Mouse (Mus musculus): ENCODE measurements around the gene Vsig10l. TPM values are rescaled to one million over a fixed set of nuclear protein-coding genes. Genes with fewer than 3 reads are reported as not detected.

The Vsig10l gene
- polyA plus RNA-seq (2015; fragmentation: Nextera tagmentation; extraction: Ambion mirVana), result 0.58 and 0.85 TPM in 2 replicates

DNA sequence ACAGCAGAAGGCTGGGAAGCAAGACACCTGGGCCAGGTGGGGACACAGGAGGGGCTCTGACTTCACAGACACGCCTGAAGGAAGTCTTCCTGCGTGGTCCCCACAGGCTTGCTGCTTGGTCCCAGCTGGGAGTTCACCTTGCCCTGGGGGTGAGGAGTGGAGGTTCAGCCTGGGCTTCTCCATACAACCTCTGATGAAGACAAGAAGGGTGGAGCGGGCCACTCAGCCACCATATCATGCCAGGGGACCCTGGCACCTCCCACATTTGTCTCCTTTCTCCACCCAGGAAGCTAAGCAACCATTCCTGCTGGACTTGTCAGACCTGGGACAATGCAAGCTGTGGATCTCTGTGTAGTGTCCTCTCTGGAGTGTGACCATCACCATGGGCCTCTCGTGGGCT is at the start of gene Vsig10l:
Vsig10l (plus strand) TSS at position 301 of the 400 bp plus-strand sequence.
- ATAC-seq (ENCODE audit: low read depth), result no peak
- no peak for DNase-seq
- 64% methylated on average over 4 of the region's 4 CpGs for WGBS (ENCODE audit: insufficient replicate concordance)

DNA sequence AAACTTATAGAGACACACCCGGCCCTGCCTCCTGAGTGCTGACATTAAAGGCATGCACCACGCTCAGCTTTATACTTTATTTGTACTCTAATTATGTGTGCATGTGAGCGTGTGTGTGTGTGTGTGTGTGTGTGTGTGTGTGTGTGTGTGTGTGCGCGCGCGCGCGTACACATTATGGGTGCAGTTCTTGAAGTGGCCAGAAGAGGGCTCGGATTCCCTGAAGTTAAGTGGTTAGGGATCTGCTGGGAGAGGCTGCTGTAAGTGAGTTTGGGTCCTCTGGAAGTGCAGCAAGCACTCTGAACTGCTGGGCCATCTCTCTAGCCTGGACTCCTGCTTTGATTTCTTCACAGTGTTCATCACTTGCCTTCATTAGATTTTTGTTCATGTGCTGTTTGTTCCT is 45.7 kb upstream of the Vsig10l start:
- Histone ChIP-seq H3K9ac (no peak overlapping the region), H3K4me1 (replicated peaks) (no peaks in the 10 kb centered on the region), H3K27me3 (no peaks in the 10 kb centered on the region), H3K4me3 (replicated peaks) (no peak overlapping the region), H3K36me3 (no peaks in the 10 kb centered on the region), H3K9me3 (replicated peaks) (no peaks in the 10 kb centered on the region), H3K27ac (no peak overlapping the region), H3K4me2 (no peak overlapping the region)
- no peak for DNase-seq
- WGBS (ENCODE audit: insufficient replicate concordance), result 75% methylated on average over 10 of the region's 10 CpGs
- ATAC-seq (ENCODE audit: low read depth), result no peak

More for the DNA sequence above, at the start of gene Vsig10l:
- H3K9ac ChIP-seq, result no peak within 1 kb of the TSS
- peaks cover under 1% of the 10 kb centered on the region; the same call in 1 of the 2 replicates for H3K36me3 ChIP-seq
- no peaks in the 10 kb centered on the region for H3K9me3 ChIP-seq (replicated peaks)
- no peak within 1 kb of the TSS for H3K4me3 ChIP-seq (replicated peaks)
- H3K4me1 ChIP-seq (replicated peaks), result peaks cover 22% of the 10 kb centered on the region
- no peak within 1 kb of the TSS for H3K4me2 ChIP-seq
- peaks cover 18% of the 10 kb centered on the region for H3K27me3 ChIP-seq
- no peak within 1 kb of the TSS for H3K27ac ChIP-seq

DNA sequence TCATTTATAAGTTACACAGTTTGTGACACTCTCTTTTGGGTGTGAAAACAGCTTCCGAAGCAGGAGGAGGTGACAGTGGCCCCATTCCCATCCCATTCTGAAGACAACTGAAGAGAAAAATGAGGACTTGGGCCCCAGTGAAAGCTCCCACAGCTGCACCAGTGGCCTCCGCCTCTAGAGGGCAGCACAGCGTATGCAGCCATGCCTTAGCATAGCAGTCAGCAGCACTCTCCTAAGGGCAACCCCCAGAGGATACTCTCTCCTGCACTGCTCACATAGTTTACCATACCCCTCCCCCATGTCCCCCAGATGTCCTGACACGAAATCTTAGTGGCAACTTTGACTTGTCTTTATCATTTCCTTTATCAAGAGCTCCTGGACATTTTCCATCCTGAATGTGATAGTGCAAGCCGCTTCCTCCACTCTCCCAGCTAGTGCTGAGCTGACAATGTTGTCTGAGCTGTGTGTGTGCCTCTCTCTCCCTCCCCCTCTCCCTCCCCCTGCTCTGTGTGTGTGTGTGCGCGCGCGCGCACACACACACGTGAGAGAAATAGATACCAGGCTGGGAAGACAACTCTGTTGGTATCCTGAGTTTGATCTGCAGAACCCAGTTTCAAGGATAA is 39.8 kb upstream of the Vsig10l start:
- H3K4me1 ChIP-seq (replicated peaks), result peaks cover 6% of the 10 kb centered on the region
- H3K4me3 ChIP-seq (replicated peaks), result no peak overlapping the region
- H3K9ac ChIP-seq, result no peak overlapping the region
- no peaks in the 10 kb centered on the region for H3K27me3 ChIP-seq
- no peaks in the 10 kb centered on the region for H3K9me3 ChIP-seq (replicated peaks)
- WGBS (ENCODE audit: insufficient replicate concordance), result 15% methylated on average over 11 of the region's 11 CpGs
- no peaks in the 10 kb centered on the region for H3K36me3 ChIP-seq
- ATAC-seq (ENCODE audit: low read depth) (peak; percentile 86), DNase-seq (peak; percentile 54)
- H3K27ac ChIP-seq, result no peak overlapping the region
- peak overlapping the region; percentile 26; the same call in 1 of the 2 replicates for H3K4me2 ChIP-seq

DNA sequence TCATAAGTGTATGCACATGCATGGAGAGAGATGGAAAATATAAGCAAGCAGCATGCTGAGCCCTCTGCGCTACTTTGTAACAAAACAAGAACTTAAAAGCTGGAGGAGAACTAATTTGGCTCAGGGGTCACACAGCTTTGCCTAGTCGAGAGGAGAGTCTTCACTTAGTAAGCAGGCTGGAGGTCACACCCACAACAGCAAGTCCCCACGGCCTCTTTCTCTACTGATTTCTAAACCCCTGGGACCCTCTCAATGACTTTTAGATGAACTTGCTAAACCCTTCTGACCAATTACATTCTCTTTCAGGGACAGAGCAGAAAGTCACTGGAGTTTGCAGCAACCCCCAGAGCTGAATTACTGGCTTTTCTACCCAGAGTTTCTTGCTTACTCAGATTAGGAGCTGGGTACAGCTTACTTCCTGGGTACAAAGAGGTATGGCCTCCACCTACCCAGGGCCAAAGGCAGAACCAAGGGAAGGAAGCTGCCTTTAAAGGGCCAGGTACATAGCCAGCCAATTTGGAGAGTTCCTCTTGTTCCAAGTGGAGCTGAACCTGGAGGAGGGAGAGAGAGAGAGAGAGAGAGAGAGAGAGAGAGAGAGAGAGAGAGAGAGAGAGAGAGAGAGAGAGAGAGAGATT is 38.8 kb upstream of the Vsig10l start:
- no peaks in the 10 kb centered on the region for H3K36me3 ChIP-seq
- no peak for ATAC-seq (ENCODE audit: low read depth)
- H3K27ac ChIP-seq, result no peak overlapping the region
- no peaks in the 10 kb centered on the region for H3K9me3 ChIP-seq (replicated peaks)
- no peak for DNase-seq
- H3K4me3 ChIP-seq (replicated peaks), result no peak overlapping the region
- no peak overlapping the region for H3K4me2 ChIP-seq
- H3K27me3 ChIP-seq, result no peaks in the 10 kb centered on the region
- H3K4me1 ChIP-seq (replicated peaks), result peaks cover 6% of the 10 kb centered on the region
- 53% methylated on average over 3 of the region's 3 CpGs for WGBS (ENCODE audit: insufficient replicate concordance)
- H3K9ac ChIP-seq, result no peak overlapping the region

DNA sequence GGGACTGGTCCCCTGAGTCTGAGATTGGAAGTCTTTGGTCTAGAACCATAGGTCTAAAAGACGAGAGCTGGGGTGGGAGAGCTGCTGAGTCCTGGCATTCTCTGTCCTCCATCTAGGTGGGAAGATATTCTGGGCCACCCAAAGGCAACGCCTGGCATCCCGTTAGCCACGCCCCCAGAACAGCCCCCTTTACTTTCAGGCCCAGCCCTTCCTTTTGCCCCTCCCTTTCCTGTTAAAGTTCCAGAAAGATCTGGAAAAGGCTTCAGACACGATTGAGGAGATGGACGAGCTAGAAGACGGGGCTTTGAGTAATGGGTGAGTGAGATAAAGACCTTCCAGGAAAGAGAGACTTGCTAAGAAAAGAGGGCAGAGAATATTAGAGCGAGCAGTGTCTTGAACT is 35.5 kb upstream of the Vsig10l start, which contains the start of gene Lim2:
Lim2 (plus strand) TSS at position 265 of the 400 bp plus-strand sequence.
- Histone ChIP-seq H3K9ac (no peak within 1 kb of the TSS), H3K4me3 (replicated peaks) (no peak within 1 kb of the TSS), H3K36me3 (no peaks in the 10 kb centered on the region), H3K4me2 (no peak within 1 kb of the TSS), H3K9me3 (replicated peaks) (no peaks in the 10 kb centered on the region), H3K27me3 (no peaks in the 10 kb centered on the region), H3K27ac (no peak within 1 kb of the TSS), H3K4me1 (replicated peaks) (peaks cover 6% of the 10 kb centered on the region)
- DNase-seq, result no peak
- no peak for ATAC-seq (ENCODE audit: low read depth)
- WGBS (ENCODE audit: insufficient replicate concordance), result 45% methylated on average over 8 of the region's 8 CpGs

DNA sequence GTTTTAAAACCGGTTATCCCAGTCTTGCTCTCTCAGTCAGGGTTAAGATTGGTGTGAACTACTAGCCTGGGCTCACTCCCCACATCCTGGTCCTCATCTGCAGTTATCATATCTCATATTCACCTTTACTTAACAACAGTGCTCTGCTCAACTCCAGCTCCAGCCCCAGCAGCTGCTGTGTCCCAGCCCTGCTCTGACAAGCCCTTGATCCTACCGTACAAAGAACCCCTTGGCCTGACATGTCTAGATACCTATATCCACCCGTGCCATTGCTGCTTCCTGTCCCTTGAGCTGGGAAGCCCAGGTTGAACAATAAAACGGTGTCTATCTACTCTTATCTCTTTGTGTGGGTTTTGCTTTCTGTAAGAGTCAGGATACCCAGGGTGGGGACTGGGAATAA is 33.5 kb upstream of the Vsig10l start:
- no peak for ATAC-seq (ENCODE audit: low read depth)
- no peak overlapping the region for H3K4me3 ChIP-seq (replicated peaks)
- DNase-seq, result no peak
- H3K4me1 ChIP-seq (replicated peaks), result no peaks in the 10 kb centered on the region
- no peak overlapping the region for H3K4me2 ChIP-seq
- no peak overlapping the region for H3K27ac ChIP-seq
- WGBS (ENCODE audit: insufficient replicate concordance), result 34% methylated on average over 4 of the region's 4 CpGs
- H3K9ac ChIP-seq, result no peak overlapping the region
- no peaks in the 10 kb centered on the region for H3K27me3 ChIP-seq
- no peaks in the 10 kb centered on the region for H3K9me3 ChIP-seq (replicated peaks)
- H3K36me3 ChIP-seq, result no peaks in the 10 kb centered on the region

DNA sequence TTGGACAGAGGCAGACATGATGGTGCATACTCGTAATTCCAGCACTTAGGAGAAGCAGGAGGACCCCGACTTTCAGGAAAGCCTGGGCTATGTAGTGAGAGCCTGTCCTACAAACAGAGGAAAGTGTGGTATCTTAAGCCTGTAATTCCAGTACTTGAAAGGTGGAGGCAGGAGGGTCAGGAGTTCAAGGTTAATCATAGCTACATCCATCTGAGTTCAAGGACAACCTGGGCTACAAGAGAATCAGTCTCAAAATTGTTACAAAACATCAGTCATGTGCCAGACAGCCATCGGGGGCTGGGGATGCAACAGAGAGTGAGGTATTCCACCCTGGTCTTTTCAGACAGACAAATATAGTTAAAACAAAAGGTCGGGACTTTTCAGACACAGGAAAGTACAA is 30.1 kb upstream of the Vsig10l start:
- no peak overlapping the region for H3K4me2 ChIP-seq
- no peak overlapping the region for H3K4me3 ChIP-seq (replicated peaks)
- no peaks in the 10 kb centered on the region for H3K36me3 ChIP-seq
- H3K27ac ChIP-seq, result no peak overlapping the region
- DNase-seq, result no peak
- no peaks in the 10 kb centered on the region for H3K27me3 ChIP-seq
- ATAC-seq (ENCODE audit: low read depth), result no peak
- H3K9me3 ChIP-seq (replicated peaks), result no peaks in the 10 kb centered on the region
- peaks cover 10% of the 10 kb centered on the region for H3K4me1 ChIP-seq (replicated peaks)
- WGBS (ENCODE audit: insufficient replicate concordance), result 43% methylated on average over 4 of the region's 4 CpGs
- no peak overlapping the region for H3K9ac ChIP-seq

DNA sequence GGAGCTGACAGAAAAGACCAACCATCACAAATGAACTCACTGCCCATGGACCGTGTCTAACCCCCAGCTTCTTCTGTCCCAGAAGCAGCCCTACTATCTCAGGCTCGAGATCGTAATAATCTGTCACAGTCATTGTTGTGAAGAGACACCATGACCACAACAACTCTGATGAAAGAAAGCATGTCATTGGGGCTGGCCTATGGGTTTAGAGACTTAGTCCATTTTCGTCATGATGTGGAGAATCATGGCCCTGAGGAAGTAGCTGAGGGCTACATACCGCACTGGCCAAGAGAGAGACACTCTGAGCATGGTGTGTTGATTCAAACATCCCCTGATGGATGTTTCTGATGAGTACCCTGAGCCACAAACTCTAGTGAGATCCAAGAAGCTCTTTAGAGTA is 28.3 kb upstream of the Vsig10l start:
- H3K9ac ChIP-seq, result no peak overlapping the region
- H3K4me2 ChIP-seq, result no peak overlapping the region
- no peak overlapping the region for H3K27ac ChIP-seq
- no peaks in the 10 kb centered on the region for H3K27me3 ChIP-seq
- 70% methylated on average over 5 of the region's 5 CpGs for WGBS (ENCODE audit: insufficient replicate concordance)
- peaks cover 10% of the 10 kb centered on the region for H3K4me1 ChIP-seq (replicated peaks)
- H3K36me3 ChIP-seq, result no peaks in the 10 kb centered on the region
- H3K4me3 ChIP-seq (replicated peaks), result no peak overlapping the region
- DNase-seq (no peak), ATAC-seq (ENCODE audit: low read depth) (no peak)
- H3K9me3 ChIP-seq (replicated peaks), result no peaks in the 10 kb centered on the region

DNA sequence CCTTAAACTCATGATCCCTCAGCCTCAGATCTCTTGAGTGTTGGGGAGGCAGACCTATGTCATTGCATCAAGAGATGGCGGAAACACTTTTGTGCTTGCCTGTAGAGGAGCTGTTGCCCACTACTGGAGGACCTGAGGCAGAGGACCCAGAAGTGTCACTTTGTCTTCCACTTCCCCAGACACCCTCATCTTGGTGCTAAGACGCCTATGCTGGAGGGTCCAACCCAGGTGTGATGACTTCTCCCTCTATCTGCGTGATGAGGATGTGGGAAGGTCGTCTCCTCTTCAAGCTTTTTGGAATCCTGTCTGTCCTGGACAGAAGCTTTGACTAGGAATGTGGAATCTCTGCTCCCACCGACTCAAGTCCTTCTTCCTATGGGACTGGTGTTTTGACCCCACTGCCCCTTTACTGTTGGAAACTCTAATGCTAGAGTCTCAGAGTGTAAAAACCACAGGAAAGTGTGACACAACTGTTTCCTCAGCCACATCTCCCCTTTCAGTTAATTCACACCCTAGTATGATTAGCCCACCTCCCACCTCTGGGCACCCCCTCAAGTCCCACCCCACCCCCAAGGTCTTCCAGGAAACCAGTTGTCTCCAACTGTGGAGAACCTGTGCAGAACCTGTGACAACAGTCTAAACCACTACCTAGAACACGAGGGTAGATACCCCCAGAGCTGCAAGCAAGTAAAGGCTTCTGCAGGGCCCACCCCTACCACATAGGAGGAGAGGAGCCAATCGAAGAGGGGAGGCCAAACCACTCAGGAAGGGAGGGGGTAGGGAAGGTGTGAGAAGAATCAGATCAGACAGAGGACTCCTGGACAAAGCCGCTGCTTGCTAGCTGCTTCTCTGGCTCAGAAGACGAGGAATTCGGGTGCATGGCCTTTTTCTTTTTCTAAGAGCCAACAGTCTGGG is 26.4 kb upstream of the Vsig10l start, which contains the start of gene Nkg7:
Nkg7 (plus strand) TSS at position 733 of the 915 bp plus-strand sequence.
- Histone ChIP-seq H3K4me1 (replicated peaks) (peaks cover 19% of the 10 kb centered on the region), H3K27ac (no peak within 1 kb of the TSS), H3K4me3 (replicated peaks) (no peak within 1 kb of the TSS), H3K9ac (no peak within 1 kb of the TSS), H3K9me3 (replicated peaks) (no peaks in the 10 kb centered on the region), H3K4me2 (0 out of 2 replicates have a peak within 1 kb of the TSS, but pooled peaks have one; percentile 1), H3K27me3 (no peaks in the 10 kb centered on the region), H3K36me3 (no peaks in the 10 kb centered on the region)
- 42% methylated on average over 10 of the region's 10 CpGs for WGBS (ENCODE audit: insufficient replicate concordance)
- ATAC-seq (ENCODE audit: low read depth) (no peak), DNase-seq (no peak)

DNA sequence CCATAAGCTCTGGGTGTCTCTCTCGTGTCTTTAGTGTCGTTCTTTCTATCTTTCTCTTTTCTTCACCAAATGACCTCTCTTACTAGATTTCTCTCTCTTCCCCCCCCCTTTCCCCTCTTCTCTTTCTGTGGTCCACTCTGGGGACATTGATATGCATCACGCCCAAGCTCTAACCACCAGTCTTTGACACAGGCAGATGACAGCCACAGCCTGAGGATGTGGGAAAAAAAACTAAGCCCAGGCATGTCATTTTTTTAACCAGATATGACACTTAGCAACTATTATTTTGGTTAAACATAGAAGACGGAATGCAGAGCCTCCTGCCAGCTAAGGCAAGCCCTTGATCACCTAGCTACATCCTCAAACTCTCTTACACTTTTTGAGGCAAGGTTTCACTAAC is 24.3 kb upstream of the Vsig10l start:
- Histone ChIP-seq H3K27ac (no peak overlapping the region), H3K4me1 (replicated peaks) (peaks cover 31% of the 10 kb centered on the region), H3K36me3 (no peaks in the 10 kb centered on the region), H3K4me2 (no peak overlapping the region), H3K4me3 (replicated peaks) (no peak overlapping the region), H3K9ac (no peak overlapping the region), H3K27me3 (no peaks in the 10 kb centered on the region), H3K9me3 (replicated peaks) (no peaks in the 10 kb centered on the region)
- DNase-seq (no peak), ATAC-seq (ENCODE audit: low read depth) (no peak)
- WGBS (ENCODE audit: insufficient replicate concordance), result 24% methylated on average over 4 of the region's 4 CpGs

DNA sequence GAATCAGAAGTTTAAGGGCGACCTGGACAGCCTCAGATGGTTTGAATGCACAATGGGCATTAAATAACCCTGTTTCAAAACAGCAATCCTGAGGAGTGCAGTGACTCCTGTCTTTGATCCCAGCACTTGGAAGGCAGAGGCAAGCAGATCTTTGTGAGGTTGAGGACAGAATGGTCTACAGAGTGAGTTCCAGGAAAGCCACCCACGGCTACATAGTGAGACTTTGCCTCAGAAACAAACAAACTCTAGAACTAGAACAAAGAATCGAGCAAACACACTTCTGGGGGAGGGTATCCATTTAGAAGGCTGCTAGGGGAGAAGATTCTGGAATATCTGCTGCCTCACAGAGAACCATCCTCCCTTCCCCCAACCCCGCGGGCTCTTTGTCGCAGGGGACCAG is 22.5 kb upstream of the Vsig10l start, which contains the start of gene Cldnd2:
Cldnd2 (plus strand) TSS at position 301 of the 400 bp plus-strand sequence.
- ATAC-seq (ENCODE audit: low read depth) (no peak), DNase-seq (no peak)
- H3K4me2 ChIP-seq, result no peak within 1 kb of the TSS
- H3K9ac ChIP-seq, result no peak within 1 kb of the TSS
- H3K27ac ChIP-seq, result 0 out of 2 replicates have a peak within 1 kb of the TSS, but pooled peaks have one; percentile 34
- no peaks in the 10 kb centered on the region for H3K9me3 ChIP-seq (replicated peaks)
- no peak within 1 kb of the TSS for H3K4me3 ChIP-seq (replicated peaks)
- H3K36me3 ChIP-seq, result no peaks in the 10 kb centered on the region
- peaks cover 36% of the 10 kb centered on the region for H3K4me1 ChIP-seq (replicated peaks)
- no peaks in the 10 kb centered on the region for H3K27me3 ChIP-seq
- 75% methylated on average over 6 of the region's 6 CpGs for WGBS (ENCODE audit: insufficient replicate concordance)
